Mouse (Mus musculus): ENCODE results near the gene Prps2. TPM values are rescaled to one million over a fixed set of nuclear protein-coding genes. Genes with fewer than 3 reads are reported as not detected.

The Prps2 gene
- polyA plus RNA-seq, 1 experiment from 2014 or later = 16.8 TPM

DNA sequence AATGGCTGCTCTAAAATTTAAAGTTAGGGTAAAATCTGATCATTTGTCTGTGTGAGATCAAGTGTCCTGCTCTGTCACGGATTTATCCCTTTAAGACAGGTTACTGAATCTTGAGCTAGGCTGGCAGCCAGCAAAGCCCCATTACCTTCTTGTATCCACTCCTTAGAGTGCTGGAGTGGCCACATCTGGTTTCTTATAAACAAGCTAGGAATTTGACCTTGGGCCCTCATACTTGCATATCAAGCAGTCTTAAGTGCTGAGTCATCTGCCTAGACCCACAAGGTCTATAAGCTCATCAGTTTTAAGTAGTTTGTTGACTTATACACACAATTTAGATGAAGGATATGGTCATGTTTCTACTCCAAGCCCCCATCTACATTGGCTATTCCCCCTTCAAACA is 38.2 kb downstream of the Prps2 start:
- Histone ChIP-seq H3K36me3 (no peaks in the 10 kb centered on the region), H3K4me1 (replicated peaks) (no peaks in the 10 kb centered on the region), H3K27ac (no peak overlapping the region), H3K27me3 (ENCODE audit: insufficient read depth, poor library complexity, severe bottlenecking) (peaks cover 73% of the 10 kb centered on the region), H3K9me3 (no peaks in the 10 kb centered on the region), H3K4me3 (no peak overlapping the region)
- DNase-seq (ENCODE audit: low spot score) = no peak
- WGBS = 94% methylated on average over 1 of the region's 1 CpGs

DNA sequence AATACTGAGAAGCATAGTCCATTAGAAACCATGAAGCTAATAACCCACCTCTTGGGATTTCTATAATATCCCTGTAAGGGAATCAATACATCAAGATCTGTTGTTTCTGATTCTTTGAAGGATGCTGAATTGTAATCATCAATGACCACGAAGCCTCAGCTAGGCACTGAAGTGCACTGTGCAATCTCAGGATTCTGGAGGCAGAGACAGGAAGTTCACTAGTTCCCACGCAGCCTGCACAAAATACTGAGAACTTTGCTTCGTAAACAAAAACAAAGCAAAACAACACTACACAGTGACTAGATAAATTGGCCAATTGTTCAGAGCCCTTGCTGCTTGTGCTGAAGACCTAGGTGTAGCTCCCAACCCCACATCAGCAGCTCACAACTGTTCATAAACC is 40.7 kb downstream of the Prps2 start:
- Histone ChIP-seq H3K9me3 (no peaks in the 10 kb centered on the region), H3K27ac (no peak overlapping the region), H3K36me3 (no peaks in the 10 kb centered on the region), H3K4me3 (no peak overlapping the region), H3K4me1 (replicated peaks) (no peaks in the 10 kb centered on the region), H3K27me3 (ENCODE audit: insufficient read depth, poor library complexity, severe bottlenecking) (peaks cover 75% of the 10 kb centered on the region)
- no peak for DNase-seq (ENCODE audit: low spot score)
- WGBS = 92% methylated on average over 3 of the region's 3 CpGs

DNA sequence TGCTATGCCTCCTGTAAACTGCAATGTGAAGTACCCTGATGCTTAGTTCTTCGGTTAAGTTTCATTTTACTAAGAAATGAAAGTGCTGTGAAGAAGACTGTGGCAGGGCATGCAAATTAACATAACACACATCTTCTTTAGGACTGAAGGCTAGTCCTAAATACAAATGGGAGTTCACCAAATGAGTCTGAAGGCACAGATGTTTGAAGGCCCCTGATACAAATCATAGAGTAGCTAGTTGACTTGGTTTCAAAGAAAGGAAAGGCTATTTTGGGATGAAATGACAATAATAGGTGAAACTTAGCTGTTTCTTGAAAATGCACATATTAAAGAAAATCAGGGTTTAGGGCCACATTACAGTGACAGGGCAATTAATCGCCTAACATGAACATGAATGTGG is 42.4 kb downstream of the Prps2 start:
- 89% methylated on average over 2 of the region's 2 CpGs for WGBS
- H3K27me3 ChIP-seq (ENCODE audit: insufficient read depth, poor library complexity, severe bottlenecking) = peaks cover 63% of the 10 kb centered on the region
- H3K36me3 ChIP-seq = no peaks in the 10 kb centered on the region
- no peaks in the 10 kb centered on the region for H3K9me3 ChIP-seq
- H3K27ac ChIP-seq = no peak overlapping the region
- no peaks in the 10 kb centered on the region for H3K4me1 ChIP-seq (replicated peaks)
- no peak for DNase-seq (ENCODE audit: low spot score)
- H3K4me3 ChIP-seq = no peak overlapping the region

DNA sequence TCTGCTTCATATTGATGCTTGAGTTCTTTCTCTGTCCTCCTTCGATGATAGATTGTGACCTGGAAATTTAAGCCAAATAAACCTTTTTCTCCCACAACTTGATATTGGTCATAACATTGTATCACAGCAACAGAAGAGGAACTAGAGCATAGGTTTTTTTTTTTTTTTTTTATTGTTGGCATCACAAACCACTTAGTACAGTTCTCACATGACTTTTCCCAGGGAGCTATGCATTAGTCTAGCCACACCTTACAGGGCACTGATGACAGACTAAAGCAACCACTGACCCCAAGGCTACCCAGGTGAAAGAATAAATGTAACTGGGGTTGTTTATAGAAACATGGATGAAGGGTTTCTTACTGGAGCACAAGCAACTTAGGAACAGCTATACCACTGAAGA is 44.6 kb downstream of the Prps2 start:
- Histone ChIP-seq H3K9me3 (no peaks in the 10 kb centered on the region), H3K4me1 (replicated peaks) (no peaks in the 10 kb centered on the region), H3K36me3 (no peaks in the 10 kb centered on the region), H3K27me3 (ENCODE audit: insufficient read depth, poor library complexity, severe bottlenecking) (peaks cover 59% of the 10 kb centered on the region), H3K4me3 (no peak overlapping the region), H3K27ac (no peak overlapping the region)
- 98% methylated on average over 1 of the region's 1 CpGs for WGBS
- DNase-seq (ENCODE audit: low spot score) = no peak

DNA sequence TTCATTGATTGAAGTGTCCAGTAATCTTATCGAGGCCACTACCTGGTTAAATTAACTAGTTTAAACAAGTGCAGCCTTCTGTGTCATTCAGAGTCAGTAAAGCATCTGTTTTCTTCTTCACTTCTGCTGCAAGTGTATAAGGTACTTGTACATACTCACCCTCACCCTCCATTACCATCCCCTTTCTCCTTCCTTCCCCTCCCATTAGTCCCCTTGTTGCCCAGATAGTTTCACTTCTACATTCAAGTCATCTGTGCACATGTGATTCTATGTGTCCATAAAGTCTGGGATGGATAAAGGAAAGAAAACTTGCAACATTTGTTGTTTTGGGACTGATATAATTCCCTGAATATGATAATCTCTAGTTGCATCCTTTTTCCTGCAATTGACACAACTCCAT is 48.0 kb downstream of the Prps2 start:
- 85% methylated on average over 1 of the region's 1 CpGs for whole genome bisulfite sequencing
- H3K9me3 ChIP-seq = no peaks in the 10 kb centered on the region
- H3K4me3 ChIP-seq = no peak overlapping the region
- peaks cover 46% of the 10 kb centered on the region for H3K27me3 ChIP-seq (ENCODE audit: insufficient read depth, poor library complexity, severe bottlenecking)
- DNase-seq (ENCODE audit: low spot score) = no peak
- H3K4me1 ChIP-seq (replicated peaks) = no peaks in the 10 kb centered on the region
- no peaks in the 10 kb centered on the region for H3K36me3 ChIP-seq
- no peak overlapping the region for H3K27ac ChIP-seq

DNA sequence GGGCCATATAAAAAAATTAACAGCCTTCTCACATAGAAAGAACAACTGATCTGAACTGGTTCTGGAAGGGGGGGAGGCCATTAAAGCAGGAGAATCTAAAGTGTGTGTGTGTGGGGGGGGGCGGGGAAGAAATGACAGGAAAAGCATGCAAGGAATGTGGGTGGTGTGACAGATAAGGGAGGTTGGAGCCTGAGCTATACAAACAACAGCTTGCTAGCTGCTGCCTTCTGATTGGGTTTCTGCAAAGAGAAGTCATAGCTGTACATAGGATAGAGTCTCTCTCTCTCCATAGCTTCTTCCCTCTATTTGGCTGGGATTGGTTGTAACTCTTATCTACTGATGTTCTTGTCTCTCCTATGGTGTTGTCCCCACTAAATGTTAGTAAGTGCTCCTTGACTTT is 49.9 kb downstream of the Prps2 start:
- WGBS = 64% methylated on average over 1 of the region's 1 CpGs

DNA sequence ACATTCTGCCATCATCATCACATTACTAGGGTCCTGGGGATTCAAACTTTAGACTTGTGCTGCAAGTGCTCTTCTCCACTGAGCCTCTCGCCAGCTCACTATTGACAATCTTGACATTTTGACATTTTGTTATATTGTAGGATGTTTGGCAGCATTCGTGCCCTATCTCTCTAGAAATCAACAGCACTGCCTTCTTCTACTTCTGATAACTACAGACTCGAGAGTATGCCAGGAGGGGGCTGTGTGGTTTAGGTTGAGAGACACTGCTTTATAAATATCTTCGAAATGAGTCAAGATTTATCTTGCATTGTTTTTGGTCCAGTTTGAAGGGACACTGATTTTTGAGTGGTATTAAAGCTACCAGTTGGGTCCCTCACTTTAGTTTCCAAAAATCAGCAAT is 51.6 kb downstream of the Prps2 start:
- H3K9me3 ChIP-seq = no peaks in the 10 kb centered on the region
- no peaks in the 10 kb centered on the region for H3K4me1 ChIP-seq (replicated peaks)
- 84% methylated on average over 4 of the region's 4 CpGs for WGBS
- peaks cover 47% of the 10 kb centered on the region for H3K27me3 ChIP-seq (ENCODE audit: insufficient read depth, poor library complexity, severe bottlenecking)
- H3K27ac ChIP-seq = no peak overlapping the region
- H3K36me3 ChIP-seq = no peaks in the 10 kb centered on the region
- no peak for DNase-seq (ENCODE audit: low spot score)
- no peak overlapping the region for H3K4me3 ChIP-seq

More for the DNA sequence above, 49.9 kb downstream of the Prps2 start:
- Histone ChIP-seq H3K36me3 (no peaks in the 10 kb centered on the region), H3K27ac (no peak overlapping the region), H3K4me3 (no peak overlapping the region), H3K27me3 (ENCODE audit: insufficient read depth, poor library complexity, severe bottlenecking) (peaks cover 42% of the 10 kb centered on the region), H3K4me1 (replicated peaks) (no peaks in the 10 kb centered on the region), H3K9me3 (no peaks in the 10 kb centered on the region)
- no peak for DNase-seq (ENCODE audit: low spot score)

DNA sequence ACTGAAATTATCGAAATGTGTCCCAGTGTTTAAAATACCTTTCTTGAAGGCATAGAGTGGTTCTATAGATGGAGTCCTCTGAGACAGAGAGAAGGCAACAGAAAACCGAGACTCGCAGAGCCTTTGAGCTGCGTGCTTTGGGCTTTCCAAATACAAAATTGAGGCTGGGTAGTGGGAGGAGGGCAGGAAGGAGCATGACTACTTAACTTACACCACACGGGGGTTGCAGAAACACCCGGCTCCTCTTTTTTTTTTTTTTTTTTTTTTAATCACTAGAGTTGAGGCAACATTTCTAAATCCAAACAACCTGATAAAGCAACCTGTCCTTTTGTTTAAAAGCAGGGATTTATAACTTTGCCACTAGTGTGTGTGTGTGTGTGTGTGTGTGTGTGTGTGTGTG is 52.1 kb downstream of the Prps2 start, which contains the start of gene Tlr7:
Gene Tlr7, minus strand, starts transcription at position 160 of the 400 bp plus-strand sequence.
- Histone ChIP-seq H3K4me3 (no peak within 1 kb of the TSS), H3K27me3 (ENCODE audit: insufficient read depth, poor library complexity, severe bottlenecking) (peaks cover 53% of the 10 kb centered on the region), H3K4me1 (replicated peaks) (no peaks in the 10 kb centered on the region), H3K36me3 (no peaks in the 10 kb centered on the region), H3K27ac (no peak within 1 kb of the TSS), H3K9me3 (no peaks in the 10 kb centered on the region)
- 84% methylated on average over 6 of the region's 6 CpGs for WGBS
- no peak for DNase-seq (ENCODE audit: low spot score)

DNA sequence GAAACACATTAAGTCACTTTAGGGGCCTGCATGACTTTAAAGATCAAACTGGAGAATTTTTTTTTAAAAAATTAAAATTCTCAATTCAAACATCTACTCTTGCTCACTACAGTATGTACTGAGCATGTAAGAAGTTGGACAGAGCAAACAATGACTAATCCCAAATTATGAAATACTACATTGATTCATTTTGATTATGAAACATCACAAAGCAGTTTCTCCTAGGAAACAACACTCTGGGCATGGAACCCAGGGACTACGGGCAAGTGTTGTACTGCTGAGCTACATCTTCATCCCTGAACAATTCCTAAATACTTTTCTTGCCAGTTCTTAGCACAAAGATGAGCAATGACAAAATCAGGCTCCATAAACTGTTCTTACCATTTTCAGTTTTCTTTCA is 52.9 kb downstream of the Prps2 start:
- H3K4me3 ChIP-seq = no peak overlapping the region
- 93% methylated on average over 1 of the region's 1 CpGs for WGBS
- H3K27me3 ChIP-seq (ENCODE audit: insufficient read depth, poor library complexity, severe bottlenecking) = peaks cover 55% of the 10 kb centered on the region
- no peak overlapping the region for H3K27ac ChIP-seq
- no peaks in the 10 kb centered on the region for H3K36me3 ChIP-seq
- no peaks in the 10 kb centered on the region for H3K4me1 ChIP-seq (replicated peaks)
- DNase-seq (ENCODE audit: low spot score) = no peak
- H3K9me3 ChIP-seq = no peaks in the 10 kb centered on the region

DNA sequence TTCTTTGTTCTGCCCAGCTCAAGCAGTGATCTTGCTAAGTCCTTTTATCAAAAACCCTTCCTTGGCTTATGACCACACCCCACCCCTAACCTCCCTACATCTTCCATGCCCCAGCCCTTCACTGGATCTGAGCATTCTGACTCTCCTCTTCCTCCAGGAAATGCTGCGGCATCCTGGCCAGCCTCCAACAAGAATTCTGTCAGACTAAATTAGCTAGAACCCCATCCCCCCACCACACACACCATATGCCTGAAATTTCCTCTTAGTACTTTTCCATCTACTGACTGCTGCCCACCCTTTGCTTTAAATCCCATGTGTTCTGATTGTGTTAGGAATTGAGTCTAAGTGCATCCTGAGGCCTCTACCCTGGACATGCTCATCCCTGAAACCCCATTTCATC is 53.5 kb downstream of the Prps2 start:
- no peak overlapping the region for H3K27ac ChIP-seq
- no peak for DNase-seq (ENCODE audit: low spot score)
- H3K27me3 ChIP-seq (ENCODE audit: insufficient read depth, poor library complexity, severe bottlenecking) = peaks cover 49% of the 10 kb centered on the region
- H3K9me3 ChIP-seq = no peaks in the 10 kb centered on the region
- no peak overlapping the region for H3K4me3 ChIP-seq
- H3K4me1 ChIP-seq (replicated peaks) = no peaks in the 10 kb centered on the region
- WGBS = 85% methylated on average over 1 of the region's 1 CpGs
- no peaks in the 10 kb centered on the region for H3K36me3 ChIP-seq

DNA sequence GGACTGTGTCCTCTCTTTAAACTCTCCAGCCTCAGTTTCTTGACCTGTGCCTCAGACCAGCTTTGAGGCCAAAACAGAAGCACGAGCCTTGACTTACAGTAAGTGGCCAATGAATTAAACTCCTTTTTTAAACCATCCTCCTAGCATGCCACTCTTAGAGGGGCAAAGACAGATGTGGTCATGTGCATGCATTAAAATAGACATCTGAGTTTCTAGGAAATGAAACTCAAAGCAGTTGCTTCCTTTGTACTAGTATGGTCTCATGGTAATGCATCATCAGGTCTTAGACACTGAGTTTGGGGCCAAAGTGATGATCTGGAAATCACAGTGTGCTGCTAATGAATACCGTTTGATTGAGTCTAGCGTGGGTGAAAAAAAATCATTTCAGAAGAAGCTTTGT is 54.0 kb downstream of the Prps2 start:
- Histone ChIP-seq H3K9me3 (no peaks in the 10 kb centered on the region), H3K4me1 (replicated peaks) (no peaks in the 10 kb centered on the region), H3K36me3 (no peaks in the 10 kb centered on the region), H3K27ac (no peak overlapping the region), H3K27me3 (ENCODE audit: insufficient read depth, poor library complexity, severe bottlenecking) (peaks cover 44% of the 10 kb centered on the region), H3K4me3 (no peak overlapping the region)
- DNase-seq (ENCODE audit: low spot score) = no peak
- WGBS = 85% methylated on average over 3 of the region's 3 CpGs

DNA sequence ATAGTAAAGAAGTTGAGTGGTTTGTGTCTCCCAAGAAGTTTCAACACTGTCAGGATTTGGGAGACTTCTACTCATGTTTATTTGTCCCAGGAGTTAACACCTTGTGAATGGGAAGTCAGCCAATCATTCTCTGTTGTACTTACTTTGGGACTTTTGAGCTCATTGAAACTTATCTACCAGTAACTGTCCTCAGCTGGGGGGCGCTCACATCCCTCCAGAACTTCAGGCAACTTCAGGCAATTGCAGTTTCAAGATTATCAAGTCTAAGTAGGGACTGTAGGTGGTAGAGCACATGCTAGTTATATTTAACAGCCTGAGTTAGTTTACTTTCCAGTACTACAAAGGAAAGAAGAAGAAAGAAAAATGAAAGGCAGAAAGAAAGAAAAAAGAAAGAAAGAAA is 58.8 kb downstream of the Prps2 start:
- H3K4me3 ChIP-seq = no peak overlapping the region
- H3K27ac ChIP-seq = no peak overlapping the region
- H3K27me3 ChIP-seq (ENCODE audit: insufficient read depth, poor library complexity, severe bottlenecking) = peaks cover 52% of the 10 kb centered on the region
- 48% methylated on average over 1 of the region's 1 CpGs for WGBS
- H3K36me3 ChIP-seq = no peaks in the 10 kb centered on the region
- H3K4me1 ChIP-seq (replicated peaks) = 0 out of 2 replicates have a peak, but pooled peaks cover 3% of the 10 kb centered on the region
- H3K9me3 ChIP-seq = no peaks in the 10 kb centered on the region
- no peak for DNase-seq (ENCODE audit: low spot score)

DNA sequence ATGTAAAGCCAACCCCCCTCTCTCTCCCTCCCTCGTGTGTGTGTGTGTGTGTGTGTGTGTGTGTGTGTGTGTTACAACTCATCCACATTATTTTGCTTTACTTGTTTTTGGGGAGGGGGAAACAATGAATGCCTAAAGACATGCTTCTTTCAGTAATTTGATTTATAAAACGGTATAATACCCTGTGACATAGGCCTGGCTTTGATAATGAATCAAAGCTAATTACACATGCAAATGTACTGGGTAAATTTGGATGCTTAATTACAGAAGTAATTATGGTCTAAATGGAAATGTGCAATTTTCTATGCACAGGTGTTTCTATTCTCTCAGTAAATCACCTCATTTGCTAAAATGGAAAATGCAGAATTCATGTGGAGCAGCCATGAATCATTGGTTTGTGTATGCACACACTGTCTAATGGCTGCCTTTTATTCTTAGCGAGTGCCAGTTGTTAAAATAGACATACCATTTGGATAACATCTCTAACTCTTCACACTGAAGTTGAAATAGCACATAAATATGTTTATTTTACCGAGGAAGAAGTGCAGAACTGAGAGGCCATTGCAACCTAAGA is 61.2 kb downstream of the Prps2 start:
- no peaks in the 10 kb centered on the region for H3K36me3 ChIP-seq
- no peak overlapping the region for H3K27ac ChIP-seq
- H3K27me3 ChIP-seq (ENCODE audit: insufficient read depth, poor library complexity, severe bottlenecking) = peaks cover 57% of the 10 kb centered on the region
- no peak overlapping the region for H3K4me3 ChIP-seq
- no peaks in the 10 kb centered on the region for H3K9me3 ChIP-seq
- H3K4me1 ChIP-seq (replicated peaks) = 0 out of 2 replicates have a peak, but pooled peaks cover 4% of the 10 kb centered on the region
- 74% methylated on average over 4 of the region's 4 CpGs for WGBS
- DNase-seq (ENCODE audit: low spot score) = no peak

DNA sequence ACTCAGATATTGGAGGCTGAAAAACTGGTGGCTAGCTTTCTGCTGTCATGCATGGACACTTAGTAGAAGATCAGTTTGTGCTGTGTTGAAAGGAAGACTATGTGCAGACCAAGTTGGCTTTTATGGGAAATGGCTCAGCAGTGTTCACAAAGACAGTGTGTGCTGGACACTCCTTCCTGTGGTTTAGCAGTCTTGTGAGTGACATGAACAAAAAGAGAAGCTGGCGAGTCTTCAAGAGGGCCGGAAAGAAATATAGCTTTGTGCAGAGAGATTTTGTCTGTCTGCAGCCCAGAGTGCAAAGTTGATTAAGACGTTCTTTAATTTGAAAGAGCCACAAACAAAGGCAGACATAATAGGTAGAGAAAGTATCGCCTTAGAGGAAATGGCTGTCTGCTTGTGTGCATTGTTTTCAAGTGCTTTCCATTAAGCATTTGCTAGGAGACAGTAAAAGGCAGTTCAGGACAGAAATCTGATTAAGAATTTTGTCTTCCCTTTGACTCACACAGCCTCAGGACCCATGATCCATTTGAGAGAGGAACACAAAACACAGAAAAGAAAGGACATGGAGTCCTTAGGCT is 63.6 kb downstream of the Prps2 start:
- no peak overlapping the region for H3K4me3 ChIP-seq
- H3K9me3 ChIP-seq = no peaks in the 10 kb centered on the region
- H3K36me3 ChIP-seq = no peaks in the 10 kb centered on the region
- 0 out of 2 replicates have a peak, but pooled peaks cover 4% of the 10 kb centered on the region for H3K4me1 ChIP-seq (replicated peaks)
- DNase-seq (ENCODE audit: low spot score) = no peak
- H3K27me3 ChIP-seq (ENCODE audit: insufficient read depth, poor library complexity, severe bottlenecking) = peaks cover 67% of the 10 kb centered on the region
- 53% methylated on average over 4 of the region's 4 CpGs for whole genome bisulfite sequencing
- H3K27ac ChIP-seq = no peak overlapping the region
